Mouse (Mus musculus) stomach, postnatal 0 days (tissue): ENCODE data around the gene Pif1. TPM values are rescaled to one million over a fixed set of nuclear protein-coding genes. Genes with fewer than 3 reads are reported as not detected.

Experiments
- ATAC-seq: fragments of 200-750 bp; cut with Nextera tagmentation; 2 replicates; pipeline ENCODE4 v1.8.0; 2017; ENCODE audit not compliant: low FRiP score, low TSS enrichment
- DNase-seq: peaks from one replicate; pipeline ENCODE4 v3.0.0-alpha.2; 2016; ENCODE audit warnings: low spot score
- H3K27ac ChIP-seq: fragments of 300-500 bp; sonication (generic); replicated peaks from 2 replicates; pipeline ENCODE4 v1.5.1; 2014; ENCODE audit warnings: mild to moderate bottlenecking, control low read depth
- H3K27me3 ChIP-seq: fragments of 300-500 bp; sonication (generic); 2 replicates; pipeline ENCODE4 v1.6.1; 2014; ENCODE audit warnings: low read length; ENCODE audit not compliant: control insufficient read depth, insufficient read depth
- H3K36me3 ChIP-seq: fragments of 300-500 bp; sonication (generic); 2 replicates; pipeline ENCODE4 v1.6.1; 2014; ENCODE audit warnings: low read length, mixed read lengths; ENCODE audit not compliant: control insufficient read depth, insufficient read depth
- H3K4me1 ChIP-seq: fragments of 300-500 bp; sonication (generic); replicated peaks from 2 replicates; pipeline ENCODE4 v1.6.1; 2014; ENCODE audit warnings: antibody characterized with exemption; ENCODE audit not compliant: control insufficient read depth, insufficient read depth
- H3K4me2 ChIP-seq: fragments of 300-500 bp; sonication (generic); replicated peaks from 2 replicates; pipeline ENCODE4 v1.6.1; 2014; ENCODE audit warnings: low read depth, mild to moderate bottlenecking, control low read depth, moderate library complexity
- H3K4me3 ChIP-seq: fragments of 300-500 bp; sonication (generic); 2 replicates; pipeline ENCODE4 v1.5.1; 2014; ENCODE audit warnings: low read depth, low read length, control low read depth
- H3K9ac ChIP-seq: fragments of 300-500 bp; sonication (generic); 2 replicates; pipeline ENCODE4 v1.6.1; 2014; ENCODE audit warnings: mild to moderate bottlenecking, low read length, control low read depth, mixed read lengths
- H3K9me3 ChIP-seq: fragments of 300-500 bp; sonication (generic); 2 replicates; pipeline ENCODE4 v1.6.1; 2016; ENCODE audit warnings: low read length; ENCODE audit not compliant: control insufficient read depth
- CTCF ChIP-seq: IDR thresholded peaks from 2 replicates; pipeline ENCODE4 v1.5.1; 2016; ENCODE audit warnings: antibody characterized with exemption, low read depth, mild to moderate bottlenecking, moderate library complexity
- EP300 ChIP-seq: optimal IDR thresholded peaks from 2 replicates; pipeline ENCODE3; 2016; ENCODE audit warnings: antibody characterized with exemption
- WGBS: fragments of 180-500 bp; shearing (Covaris S2); extraction: QIAGEN DNeasy Blood & Tissue Kit; methylation state at CpG from one replicate; pipeline ENCODE4 v1.1.7; 2014; 5-methylcytosine and 5-hydroxymethylcytosine counted together
- polyA plus RNA-seq: library from polyadenylated mRNA; unstranded; fragments of >200 nt; fragmentation: Nextera tagmentation; extraction: Ambion mirVana; gene quantifications from 2 replicates; pipeline ENCODE4 v1.2.1, GENCODE M21; 2015

The Pif1 gene
- 2.1 and 2.4 TPM in 2 replicates for polyA plus RNA-seq

DNA sequence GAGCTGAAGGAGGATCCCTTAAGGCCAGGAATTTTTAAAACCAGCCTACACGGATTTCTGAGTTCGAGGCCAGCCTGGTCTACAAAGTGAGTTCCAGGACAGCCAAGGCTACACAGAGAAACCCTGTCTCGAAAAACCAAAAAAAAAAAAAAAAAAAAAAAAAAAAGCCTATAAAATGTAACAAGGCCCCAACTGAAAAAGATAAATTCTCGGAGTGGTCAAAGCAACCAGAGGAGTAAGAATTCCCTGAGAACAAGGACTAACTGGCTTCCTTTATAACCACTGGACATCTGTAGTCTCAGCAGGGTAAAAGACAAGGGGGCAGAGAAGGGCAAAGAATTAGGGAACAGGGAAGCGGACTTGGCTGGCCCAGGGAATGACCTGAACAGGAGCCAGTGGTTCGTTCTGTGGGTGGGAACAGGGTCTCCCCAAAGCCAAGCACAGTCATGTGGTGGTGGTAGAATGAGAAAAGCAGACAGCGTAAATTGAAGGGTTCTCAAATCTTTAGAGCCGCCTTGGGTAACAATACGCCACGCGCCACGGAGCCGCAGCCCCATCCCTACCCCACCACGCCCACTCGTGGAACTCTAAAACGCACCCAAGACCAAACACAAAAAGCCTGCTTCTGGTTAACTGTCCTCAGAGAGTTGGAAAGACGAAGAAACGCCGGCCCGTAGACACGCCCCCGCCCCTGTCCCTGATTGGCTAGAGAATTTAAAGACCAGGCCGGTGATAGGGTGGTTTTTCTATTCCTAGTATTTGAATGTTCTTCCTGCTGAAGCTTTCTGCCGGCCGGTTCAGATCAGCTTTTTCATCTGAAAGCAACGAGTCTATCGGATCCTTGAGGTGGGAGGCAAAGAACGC is at the start of gene Pif1:
Pif1 (plus strand) TSS at position 755 of the 864 bp plus-strand sequence.
- DNase-seq (peak; percentile 88), ATAC-seq (peak; percentile 85)
- Histone ChIP-seq H3K9ac (peak within 1 kb of the TSS; percentile 31), H3K27me3 (no peaks in the 10 kb centered on the region), H3K36me3 (no peaks in the 10 kb centered on the region), H3K4me1 (peaks cover 6% of the 10 kb centered on the region; the same call in 1 of the 2 replicates), H3K9me3 (no peaks in the 10 kb centered on the region), H3K4me2 (peak within 1 kb of the TSS; percentile 97), H3K27ac (no peak within 1 kb of the TSS), H3K4me3 (peak within 1 kb of the TSS; percentile 49)
- WGBS, result 8% methylated on average over 27 of the region's 28 CpGs
- no peak for TF ChIP-seq CTCF

DNA sequence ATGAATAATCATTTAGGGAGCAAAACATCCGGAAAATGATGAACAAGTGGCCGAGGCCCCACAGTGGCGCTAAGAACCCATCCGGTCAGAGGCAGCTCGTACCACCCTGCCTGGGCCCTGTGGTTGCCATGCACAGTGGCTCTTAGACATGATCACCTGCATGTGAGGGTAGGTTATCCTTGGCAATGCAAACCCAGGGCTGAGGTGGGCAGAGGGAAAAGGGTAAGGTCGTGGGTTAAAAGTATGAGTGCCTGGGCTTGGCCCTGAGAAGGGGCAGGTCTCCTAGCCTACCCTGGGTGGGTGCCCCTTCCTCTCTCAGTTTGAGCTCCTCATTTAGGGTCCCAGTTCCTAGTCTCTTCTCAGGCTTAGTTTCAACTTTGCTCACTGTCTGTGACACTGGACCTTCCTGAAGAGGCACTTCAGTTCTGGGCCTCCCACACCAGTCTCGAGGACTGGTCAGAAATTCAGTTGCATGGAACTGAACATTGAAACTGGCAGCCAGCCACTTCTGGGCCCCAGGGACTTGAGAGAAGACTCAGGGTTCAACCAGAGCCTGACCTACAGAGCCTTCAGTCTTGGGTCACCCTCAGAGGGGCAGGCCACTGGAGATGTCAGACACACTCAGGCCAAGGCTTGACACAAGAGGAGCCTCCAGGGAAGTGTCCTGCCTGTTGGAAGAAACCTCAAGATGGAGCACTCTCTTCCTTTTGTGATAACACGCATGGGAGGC is 48.9 kb upstream of the Pif1 start:
- Histone ChIP-seq H3K4me3 (no peak overlapping the region), H3K4me2 (no peak overlapping the region), H3K9ac (no peak overlapping the region), H3K27ac (no peak overlapping the region), H3K36me3 (no peaks in the 10 kb centered on the region), H3K27me3 (no peaks in the 10 kb centered on the region), H3K4me1 (0 out of 2 replicates have a peak, but pooled peaks cover 3% of the 10 kb centered on the region), H3K9me3 (no peaks in the 10 kb centered on the region)
- TF ChIP-seq EP300, result no peak
- no peak for TF ChIP-seq CTCF
- no peak for DNase-seq
- WGBS, result 82% methylated on average over 8 of the region's 8 CpGs
- no peak for ATAC-seq

DNA sequence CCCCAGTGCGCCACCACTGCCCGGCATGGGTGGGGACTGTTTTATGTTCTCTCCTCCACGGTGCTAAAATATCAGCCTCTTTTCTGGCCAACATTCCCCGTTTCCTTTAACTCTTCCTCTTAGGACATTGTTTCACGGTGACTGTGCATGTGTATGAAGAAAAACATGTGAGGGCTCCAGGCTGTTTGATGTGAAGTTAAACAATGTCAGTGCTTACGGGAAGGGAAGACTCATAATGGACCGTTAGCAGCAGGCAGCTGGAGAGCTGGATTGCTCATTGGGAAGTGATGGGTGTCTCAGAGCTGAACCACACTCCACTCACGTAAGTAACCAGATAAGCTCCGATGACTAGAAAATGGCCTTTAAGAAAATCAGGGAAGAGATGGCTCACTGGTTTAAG is 47.3 kb upstream of the Pif1 start:
- DNase-seq, result no peak
- ATAC-seq, result no peak; the same call in 1 of the 2 replicates
- no peaks in the 10 kb centered on the region for H3K9me3 ChIP-seq
- TF ChIP-seq CTCF, result no peak
- TF ChIP-seq EP300, result no peak
- 0 out of 2 replicates have a peak, but pooled peaks cover 3% of the 10 kb centered on the region for H3K4me1 ChIP-seq
- no peak overlapping the region for H3K4me2 ChIP-seq
- no peaks in the 10 kb centered on the region for H3K36me3 ChIP-seq
- no peak overlapping the region for H3K9ac ChIP-seq
- WGBS, result 52% methylated on average over 9 of the region's 9 CpGs
- no peak overlapping the region for H3K4me3 ChIP-seq
- H3K27me3 ChIP-seq, result no peaks in the 10 kb centered on the region
- H3K27ac ChIP-seq, result no peak overlapping the region

DNA sequence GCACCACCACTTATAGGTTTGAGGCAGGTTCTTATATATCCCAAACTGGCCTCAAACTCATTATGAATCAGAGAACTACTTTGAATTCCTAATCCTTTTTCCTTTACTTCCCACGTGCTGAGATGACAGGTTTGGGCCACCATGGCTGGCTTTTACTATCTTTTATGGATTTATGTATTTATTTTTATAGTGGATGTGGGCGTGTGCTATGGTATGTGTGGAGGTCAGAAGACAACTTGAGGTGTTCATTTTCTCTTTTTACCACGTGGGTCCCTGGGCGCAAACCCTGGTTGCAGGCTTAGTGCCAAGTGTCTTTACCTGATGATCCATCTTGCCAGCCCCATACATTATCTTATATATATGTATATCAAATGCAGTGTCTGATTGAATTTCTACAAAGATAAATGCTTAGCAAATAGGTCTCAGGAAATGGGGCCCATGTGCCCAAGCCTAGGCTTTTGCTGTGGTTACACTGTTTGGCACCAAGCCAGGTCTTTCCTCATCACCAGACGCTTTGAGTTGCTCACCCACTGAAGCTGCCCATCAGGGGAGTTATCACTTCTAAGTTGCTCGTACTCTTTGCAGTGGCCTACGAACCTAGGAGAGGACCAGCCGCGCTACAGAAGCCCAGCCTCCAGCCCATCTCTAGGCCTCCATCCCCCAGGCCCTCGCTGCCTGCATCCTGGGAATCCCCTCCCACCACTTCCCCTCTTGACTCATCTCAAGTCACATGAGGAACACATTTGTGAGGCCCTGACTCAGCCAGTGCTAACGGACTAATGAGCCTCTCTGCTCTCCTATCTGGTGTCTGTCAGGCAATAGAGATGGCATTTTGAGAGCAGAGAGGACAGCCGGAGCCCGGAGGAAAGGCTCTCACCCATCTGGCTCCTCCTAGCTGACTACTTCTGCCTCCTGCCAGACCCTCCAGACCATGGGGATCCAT is 45.6 kb upstream of the Pif1 start:
- H3K36me3 ChIP-seq, result no peaks in the 10 kb centered on the region
- TF ChIP-seq EP300, result no peak
- no peak for TF ChIP-seq CTCF
- 38% methylated on average over 13 of the region's 13 CpGs for WGBS
- H3K9me3 ChIP-seq, result no peaks in the 10 kb centered on the region
- no peak overlapping the region for H3K9ac ChIP-seq
- no peaks in the 10 kb centered on the region for H3K27me3 ChIP-seq
- ATAC-seq, result peak; percentile 67
- no peak overlapping the region for H3K4me2 ChIP-seq
- DNase-seq, result peak; percentile 46
- H3K4me3 ChIP-seq, result no peak overlapping the region
- H3K4me1 ChIP-seq, result 0 out of 2 replicates have a peak, but pooled peaks cover 3% of the 10 kb centered on the region
- peak overlapping the region; percentile 63 for H3K27ac ChIP-seq

DNA sequence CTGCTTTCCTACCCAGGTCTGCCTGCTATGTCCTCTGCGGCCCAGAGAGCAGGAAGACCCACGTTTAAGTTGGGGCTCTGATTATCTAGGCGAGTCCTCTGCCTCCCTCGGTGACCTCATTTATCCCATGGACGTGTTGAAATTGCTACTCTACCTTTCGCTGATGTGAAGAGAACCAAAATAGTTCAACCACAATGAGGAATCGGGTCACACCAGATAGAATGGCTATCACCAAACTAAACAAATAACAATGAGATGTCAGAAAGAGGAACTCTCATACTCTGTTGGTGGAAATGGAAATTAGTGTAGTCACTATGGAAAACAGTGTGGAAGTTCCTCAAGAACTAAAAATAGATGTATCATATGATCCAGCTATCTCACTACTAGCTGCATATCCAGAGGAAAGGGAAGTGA is 44.8 kb upstream of the Pif1 start:
- no peak for DNase-seq
- H3K27me3 ChIP-seq, result no peaks in the 10 kb centered on the region
- no peak for ATAC-seq
- no peak for TF ChIP-seq EP300
- no peak for TF ChIP-seq CTCF
- 0 out of 2 replicates have a peak, but pooled peaks cover 3% of the 10 kb centered on the region for H3K4me1 ChIP-seq
- 78% methylated on average over 7 of the region's 7 CpGs for WGBS
- no peaks in the 10 kb centered on the region for H3K36me3 ChIP-seq
- H3K9ac ChIP-seq, result no peak overlapping the region
- H3K27ac ChIP-seq, result peak overlapping the region; percentile 63
- no peaks in the 10 kb centered on the region for H3K9me3 ChIP-seq
- no peak overlapping the region for H3K4me3 ChIP-seq
- H3K4me2 ChIP-seq, result no peak overlapping the region
